Mouse (Mus musculus) megakaryocyte-erythroid progenitor cell, adult 5 weeks (primary cell): ENCODE measurements around the gene Men1. TPM values are rescaled to one million over a fixed set of nuclear protein-coding genes. Genes with fewer than 3 reads are reported as not detected.

Experiments used
- polyA plus RNA-seq: library from polyadenylated mRNA; stranded (reverse); fragments of >175 nt; gene quantifications from 2 replicates; pipeline ENCODE4 v1.2.3, GENCODE M21; 2012

Men1 gene
- polyA plus RNA-seq, result 113 and 132 TPM in 2 replicates

GRCm38 (mm10) chr19:6334673-6335457, at the start of gene Men1:
Gene Men1, plus strand, starts transcription at chr19:6334979.

DNA sequence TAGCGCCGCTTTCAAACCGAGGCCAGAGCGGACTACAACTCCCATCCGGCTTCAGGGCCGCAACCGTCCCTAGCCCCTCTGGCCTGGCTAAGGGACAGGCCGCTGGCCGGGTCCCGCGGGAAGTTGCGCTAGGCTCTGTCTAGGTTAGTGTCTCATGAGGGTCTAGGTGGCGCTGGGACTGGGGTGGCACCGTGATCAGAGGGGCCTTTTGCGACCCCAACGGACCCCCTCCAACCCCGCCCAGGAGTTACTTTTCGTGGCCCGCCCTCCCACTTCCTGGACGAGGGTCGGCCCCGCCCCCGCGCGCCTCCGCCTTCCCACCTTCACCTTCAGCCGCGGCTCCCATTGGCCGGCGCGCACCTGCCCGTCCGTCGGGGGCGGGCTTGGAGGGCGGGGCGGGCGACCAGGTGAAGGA, 28.6 kb upstream of the Men1 start, which contains the start of gene Cdc42bpg:
TSS of gene Cdc42bpg (plus strand) at position 320 of the 415 bp plus-strand sequence.

DNA sequence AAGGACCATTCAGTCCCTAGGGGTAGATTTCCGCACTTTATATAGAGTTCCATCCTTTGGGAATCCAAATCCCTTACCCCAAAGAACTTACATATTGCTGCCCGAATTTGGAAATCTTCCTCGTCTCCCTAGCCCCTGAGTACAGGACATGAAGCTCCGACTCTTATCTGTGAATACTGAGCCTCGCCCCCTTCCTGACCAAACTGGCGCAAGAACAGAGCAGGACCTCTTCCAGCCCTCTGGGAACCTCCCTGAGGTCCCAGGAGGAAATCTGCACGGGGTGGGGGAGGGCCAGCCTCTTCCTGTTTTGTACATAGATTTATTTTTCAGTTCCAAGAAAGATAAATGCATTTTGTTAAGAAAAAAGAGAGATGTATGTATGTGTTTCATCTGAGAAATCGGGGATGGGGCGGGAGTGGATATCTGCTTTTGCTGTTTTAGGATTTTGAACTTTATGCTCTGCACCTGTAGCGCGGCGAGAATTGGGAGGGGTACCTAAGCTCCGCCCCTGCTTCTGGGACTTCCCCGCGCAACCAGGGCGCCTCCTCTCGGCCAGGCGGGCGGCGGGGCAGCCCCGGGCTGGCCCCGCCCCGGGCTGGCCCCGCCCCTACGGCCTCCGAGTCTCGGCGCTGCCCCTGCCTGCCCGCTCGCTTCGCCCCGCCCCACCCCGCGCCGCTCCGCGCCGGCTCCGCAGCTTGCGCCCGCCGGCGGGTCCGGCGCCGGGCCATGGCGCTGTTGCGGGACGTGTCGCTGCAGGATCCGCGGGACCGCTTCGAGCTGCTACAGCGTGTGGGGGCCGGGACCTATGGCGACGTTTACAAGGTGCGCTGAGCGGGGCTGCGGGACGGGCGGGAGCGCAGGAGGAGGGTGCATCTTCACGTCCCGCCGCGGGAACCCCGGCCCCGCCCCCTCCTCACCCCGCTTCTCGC, 6.0 kb downstream of the Men1 start, which contains the start of gene Map4k2:
TSS of gene Map4k2 (plus strand) at position 612 of the 929 bp plus-strand sequence.

GRCm38 (mm10) chr19:6363411-6364240, 28.8 kb downstream of the Men1 start, which contains the start of gene Sf1:
Gene Sf1, plus strand, starts transcription at chr19:6363690.

DNA sequence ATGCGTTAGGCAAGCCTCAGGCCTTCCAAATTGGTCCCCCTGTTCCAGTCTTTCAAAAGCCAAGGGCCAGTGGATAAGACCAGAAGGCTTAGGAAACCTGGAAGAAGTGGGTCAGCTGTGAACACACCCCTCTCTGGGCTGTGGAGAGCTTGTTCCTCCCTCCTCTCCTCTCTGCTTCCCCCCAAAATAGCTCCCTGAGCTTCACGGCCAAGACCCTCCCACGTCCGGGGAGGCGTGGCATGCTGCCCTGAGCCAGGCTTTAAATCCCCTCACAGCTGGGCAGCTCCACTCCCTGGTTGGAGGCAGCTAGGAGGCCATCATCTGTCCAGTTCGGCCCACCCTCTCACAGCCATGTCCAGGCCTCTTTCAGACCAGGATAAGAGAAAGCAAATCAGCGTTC, 49.3 kb downstream of the Men1 start, which contains the start of gene Pygm:
TSS of gene Pygm (plus strand) at position 272 of the 400 bp plus-strand sequence.

Other genes with a start within 250 kb of the Men1 start
- gene Cdca5, start 250.0 kb upstream of the Men1 start, polyA plus RNA-seq, result 10.9 and 13.6 TPM in 2 replicates
- 2.3 and 3.3 TPM in 2 replicates for gene AC131692.1, start 240.6 kb upstream of the Men1 start, polyA plus RNA-seq
- gene Naaladl1, start 229.2 kb upstream of the Men1 start, polyA plus RNA-seq, result 0.07 and 0.37 TPM in 2 replicates
- gene Sac3d1, start 216.3 kb upstream of the Men1 start, polyA plus RNA-seq, result 57.7 and 61.3 TPM in 2 replicates
- gene Snx15, start 206.7 kb upstream of the Men1 start, polyA plus RNA-seq, result 117 and 133 TPM in 2 replicates
- 0.92 and 1.5 TPM in 2 replicates for gene Batf2, start 194.0 kb upstream of the Men1 start, polyA plus RNA-seq
- gene Arl2, start 193.4 kb upstream of the Men1 start, polyA plus RNA-seq, result 54.7 and 67.6 TPM in 2 replicates
- gene Majin, start 150.6 kb upstream of the Men1 start, polyA plus RNA-seq, result not detected in 2 replicates
- not detected in 2 replicates for gene Gpha2, start 108.6 kb upstream of the Men1 start, polyA plus RNA-seq
- 17.7 and 17.9 TPM in 2 replicates for gene Ppp2r5b, start 99.1 kb upstream of the Men1 start, polyA plus RNA-seq
- 78.6 and 105 TPM in 2 replicates for gene Atg2a, start 93.3 kb upstream of the Men1 start, polyA plus RNA-seq
- 158 and 171 TPM in 2 replicates for gene Ehd1, start 58.3 kb upstream of the Men1 start, polyA plus RNA-seq
- 17.3 and 21.8 TPM in 2 replicates for gene Cdc42bpg, start 28.5 kb upstream of the Men1 start, polyA plus RNA-seq
- gene Map4k2, start 6.2 kb downstream of the Men1 start, polyA plus RNA-seq, result 122 and 145 TPM in 2 replicates
- 1,917 and 2,290 TPM in 2 replicates for gene Sf1, start 28.7 kb downstream of the Men1 start, polyA plus RNA-seq
- 3.7 and 10.9 TPM in 2 replicates for gene Pygm, start 49.4 kb downstream of the Men1 start, polyA plus RNA-seq
- gene Rasgrp2, start 64.4 kb downstream of the Men1 start, polyA plus RNA-seq, result 586 and 616 TPM in 2 replicates
- 0.15 and 0.38 TPM in 2 replicates for gene Nrxn2, start 83.8 kb downstream of the Men1 start, polyA plus RNA-seq
- gene Slc22a12, start 208.1 kb downstream of the Men1 start, polyA plus RNA-seq, result 0.05 TPM in 1 of 2 replicates, not detected in the other